ENCODE assay signal across 15 mouse cellular contexts in genomic region chr12:52402711-52403110, GRCm38 (mm10).
"Had no signal": no experiment of that assay in that cellular context is flagged by ENCODE, and none has a peak within 500 bp of the region (broad histone marks: within the 10 kb centered on the region; RNA-seq: fewer than 3 reads in every experiment).

No protein-coding gene starts in this region.

- H3K4me1 ChIP-seq: megakaryocyte, embryonic 14.5 days; midbrain, embryonic 15.5 days; stomach, embryonic 15.5 days had no signal

- H3K36me3 ChIP-seq: lung, embryonic 15.5 days; midbrain, embryonic 12.5 days; midbrain, embryonic 15.5 days; neural tube, embryonic 12.5 days; stomach, embryonic 15.5 days had no signal

- H3K27me3 ChIP-seq: lung, embryonic 15.5 days; megakaryocyte, embryonic 14.5 days; midbrain, embryonic 12.5 days; midbrain, embryonic 15.5 days; neural tube, embryonic 12.5 days; stomach, embryonic 15.5 days had no signal

- H3K27ac ChIP-seq: lung, embryonic 15.5 days; macrophage; midbrain, embryonic 12.5 days; midbrain, embryonic 15.5 days; neural tube, embryonic 12.5 days; stomach, embryonic 15.5 days; stomach, postnatal 0 days had no signal

- DNase-seq: lung, adult 2 months; lung, postnatal 14 days; lung, postnatal 36 days; right cerebral cortex, postnatal 14 days; thymus, adult 2 months; thymus, postnatal 25 days; thymus, postnatal 4 days had no signal

- H3K4me3 ChIP-seq: lung, embryonic 15.5 days; megakaryocyte, embryonic 14.5 days; midbrain, embryonic 12.5 days; midbrain, embryonic 15.5 days; neural tube, embryonic 12.5 days; stomach, embryonic 15.5 days had no signal
